Mouse (Mus musculus) mesoderm, embryonic 11.5 days (tissue): ENCODE measurements around the gene Olfr777.
"Not testable (repeated sequence)": the region's sequence is repeated elsewhere in the genome, so short reads cannot be mapped to it uniquely, and the experiment has no call there.

Experiments
- DNase-seq: peaks from one replicate; pipeline ENCODE4 v3.0.0-alpha.2; 2012; ENCODE audit warnings: low read depth, low spot score

The Olfr777 gene

DNA sequence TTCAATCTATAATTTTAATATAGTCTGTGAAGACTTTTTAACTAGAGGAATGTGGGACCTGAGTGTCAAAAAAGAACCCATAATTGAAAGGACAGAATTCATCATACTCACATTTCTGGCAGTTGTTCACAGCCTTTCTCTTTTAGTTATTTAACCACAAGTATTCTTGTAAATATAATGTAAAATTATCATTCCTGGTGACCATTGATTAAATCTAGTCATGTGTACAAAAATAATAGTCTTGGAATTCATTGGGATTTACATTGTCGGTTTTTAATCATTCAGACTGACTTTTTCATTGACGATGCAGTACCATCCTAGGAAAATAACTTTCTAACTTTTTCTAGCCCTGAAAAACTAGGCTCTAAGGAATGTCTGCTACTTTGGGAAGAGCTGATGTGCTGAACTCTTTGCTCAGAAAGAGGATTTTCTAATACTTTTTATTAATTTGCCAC, at the start of gene Olfr777:
Gene Olfr777 (minus strand): TSS at position 405 of the 455 bp plus-strand sequence.
- DNase-seq = no peak

DNA sequence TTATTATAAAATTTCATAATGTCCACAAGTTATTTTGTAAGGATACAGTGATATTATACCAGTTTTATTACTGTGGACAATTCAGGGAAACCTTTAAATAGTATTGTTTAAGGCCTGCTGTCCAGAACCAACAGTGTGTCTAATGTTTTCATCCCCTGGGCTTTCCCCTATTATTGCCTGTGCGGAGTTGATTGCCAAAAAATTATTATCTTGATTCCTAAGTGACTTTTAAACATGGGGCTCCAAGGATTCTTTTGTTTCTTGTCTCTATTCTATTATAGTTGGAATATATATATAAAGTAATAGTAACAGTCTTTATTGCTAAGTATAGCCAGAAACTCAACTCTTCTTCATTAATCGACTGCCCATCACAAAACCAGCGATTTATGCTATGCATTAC, 46.5 kb upstream of the Olfr777 start, which contains the start of gene Olfr780:
Gene Olfr780 (plus strand): TSS at position 301 of the 400 bp plus-strand sequence.
- no peak for DNase-seq

DNA sequence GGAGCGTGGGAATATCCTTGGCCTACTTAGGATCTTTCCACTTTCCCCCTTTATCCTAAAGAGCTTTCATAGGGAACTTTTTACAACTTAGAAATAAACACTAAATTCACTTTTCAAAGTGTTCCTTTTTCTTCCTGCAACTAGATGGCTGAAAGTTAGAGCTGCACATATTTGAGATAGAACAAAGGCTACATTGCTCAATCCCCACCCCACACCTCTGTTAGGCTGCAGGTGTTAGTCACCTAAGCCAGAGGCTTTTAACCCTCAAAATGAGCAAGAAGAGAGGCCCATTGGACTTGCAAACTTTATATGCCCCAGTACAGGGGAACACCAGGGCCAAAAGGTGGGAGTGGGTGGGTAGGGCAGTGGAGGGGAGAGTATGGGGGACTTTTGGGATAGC, 42.2 kb upstream of the Olfr777 start:
- not testable (repeated sequence) for DNase-seq

DNA sequence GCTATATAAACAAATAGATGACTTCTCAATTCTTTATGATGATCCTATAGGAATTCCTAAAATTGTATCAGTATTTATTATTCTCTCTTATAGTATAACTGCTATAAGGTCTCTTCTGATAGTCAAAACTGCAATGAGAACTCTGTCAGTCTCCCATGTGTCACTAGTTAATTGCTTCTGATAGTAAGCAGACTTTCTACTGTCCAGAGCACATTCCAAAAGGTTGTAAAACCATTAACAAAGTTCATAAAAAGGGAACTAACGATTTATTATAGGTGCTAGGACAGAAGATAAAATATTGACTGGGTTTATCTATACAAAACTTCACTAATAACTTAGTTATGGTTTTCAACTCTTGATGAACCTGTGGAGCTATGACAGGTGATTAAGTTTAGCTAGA, 41.7 kb upstream of the Olfr777 start:
- not testable (repeated sequence) for DNase-seq

DNA sequence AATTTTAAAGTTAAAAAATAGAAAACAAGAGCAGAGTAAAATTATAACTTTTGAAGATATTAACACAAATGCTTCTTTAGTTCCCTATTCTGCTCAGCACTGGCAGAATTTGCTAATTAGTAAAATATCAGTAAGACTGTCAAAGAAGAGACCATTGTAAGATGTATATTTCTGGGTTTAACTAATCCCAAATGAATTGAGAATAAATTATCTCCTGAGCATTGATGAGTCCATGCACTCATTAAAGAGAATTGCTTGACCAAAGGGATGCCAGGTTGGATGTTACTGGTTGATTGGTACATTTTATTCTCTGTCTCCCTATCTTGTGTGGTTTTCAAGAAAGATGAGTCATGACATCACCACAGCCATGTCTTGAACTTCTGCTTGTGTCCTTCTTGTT, 12.5 kb downstream of the Olfr777 start, which contains the start of gene Olfr776:
Gene Olfr776 (plus strand): TSS at position 301 of the 400 bp plus-strand sequence.
- DNase-seq = no peak

DNA sequence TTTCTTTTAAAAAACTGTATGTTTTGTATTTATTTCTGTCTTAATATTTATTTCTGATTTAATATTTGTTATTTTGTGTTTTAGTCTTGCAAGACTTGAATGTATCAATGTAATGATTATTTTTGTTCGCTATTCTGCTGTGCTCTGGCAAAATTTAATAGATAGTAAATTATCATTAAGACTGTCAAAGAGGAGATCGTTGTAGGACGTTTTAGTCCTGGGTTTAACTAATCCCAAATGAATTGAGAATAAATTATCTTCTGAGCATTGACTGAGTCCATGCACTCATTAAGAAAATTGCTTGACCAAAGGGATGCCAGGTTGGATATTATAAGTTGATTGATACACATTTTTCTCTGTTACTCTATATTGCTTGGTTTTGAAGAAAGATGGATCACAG, 23.2 kb downstream of the Olfr777 start, which contains the start of gene Olfr775:
Gene Olfr775 (plus strand): TSS at position 301 of the 400 bp plus-strand sequence.
- no peak for DNase-seq

DNA sequence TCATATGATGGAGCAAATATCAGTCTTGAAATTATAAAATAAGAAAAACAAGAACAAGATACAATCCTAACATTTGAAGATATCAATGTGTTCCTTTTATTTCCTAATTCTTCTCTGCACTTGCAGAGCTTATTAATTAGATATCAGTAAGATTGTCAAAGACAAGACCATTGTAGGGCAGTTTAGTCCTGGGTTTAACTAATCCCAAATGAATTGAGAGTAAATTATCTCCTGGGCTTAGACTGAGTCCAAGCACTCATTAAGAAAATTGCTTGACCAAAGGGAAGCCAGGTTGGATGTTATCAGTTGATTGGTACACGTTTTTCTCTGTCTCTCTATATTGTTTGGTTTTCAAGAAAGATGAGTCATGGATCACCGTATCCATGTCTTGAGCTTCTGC, 35.4 kb downstream of the Olfr777 start, which contains the start of gene Olfr774:
Gene Olfr774 (plus strand): TSS at position 301 of the 400 bp plus-strand sequence.
- no peak for DNase-seq

DNA sequence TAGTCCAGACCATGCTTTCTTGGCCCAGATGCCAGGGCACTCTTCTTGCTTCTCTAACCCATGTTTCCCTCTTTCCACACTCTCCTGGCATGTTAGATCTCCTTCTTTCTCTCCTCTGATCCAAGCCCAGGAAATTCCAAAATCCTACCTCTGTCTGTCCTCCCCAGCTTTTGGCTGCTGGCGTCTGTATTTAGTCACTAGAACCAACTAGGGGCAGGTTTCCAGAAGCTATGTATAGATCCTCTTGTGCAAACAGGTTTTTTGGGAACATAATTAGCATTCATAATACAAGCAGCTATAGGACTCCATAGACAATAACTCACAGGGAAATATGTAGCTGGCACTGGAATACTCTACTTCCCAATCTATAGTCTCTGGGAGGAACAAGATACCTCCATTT, 40.5 kb downstream of the Olfr777 start:
- DNase-seq = no peak
